Mouse (Mus musculus) kidney, postnatal 4 days (tissue): ENCODE data around the gene Sec14l1.

ENCODE experiments used
- DNase-seq, 2 experiments: peaks; one replicate each; pipeline ENCODE4 v3.0.0; 2021; ENCODE audit warnings: mixed read lengths in 2 of 2

Sec14l1 gene

DNA sequence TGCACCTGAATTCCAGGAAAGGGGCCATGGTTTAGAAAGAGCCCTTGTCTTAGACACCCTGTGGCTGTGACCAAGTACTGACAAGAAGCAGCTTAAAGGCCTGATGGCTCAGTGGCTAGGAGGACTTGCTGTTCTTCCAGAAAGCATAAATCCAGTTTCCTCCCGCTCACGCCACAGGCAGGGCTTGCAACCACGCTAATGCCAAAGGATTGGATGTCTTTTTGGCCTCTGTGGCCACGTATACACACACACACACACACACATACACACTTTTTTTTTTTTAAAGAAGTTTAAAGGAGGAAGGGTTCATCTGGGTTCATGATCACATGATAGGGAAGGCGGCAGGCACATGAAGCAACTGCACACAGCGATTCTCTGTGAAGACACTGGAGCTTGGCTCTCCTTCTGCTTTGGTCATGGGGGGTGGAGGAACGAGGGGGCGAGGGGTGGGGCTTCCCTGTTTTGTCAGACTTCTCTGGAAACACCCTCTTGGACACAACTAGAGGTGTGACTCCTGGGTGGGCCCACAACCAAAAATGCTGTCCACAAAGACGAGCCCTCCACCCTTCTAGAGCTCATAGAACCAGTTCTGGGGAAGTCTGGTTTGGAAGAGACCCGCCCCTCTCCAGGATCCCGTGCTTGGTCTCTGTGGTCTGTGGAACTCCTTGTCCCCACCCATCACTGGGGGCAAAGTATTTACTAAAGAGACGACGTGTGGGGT, 26.5 kb upstream of the Sec14l1 start:
- no peak for DNase-seq

DNA sequence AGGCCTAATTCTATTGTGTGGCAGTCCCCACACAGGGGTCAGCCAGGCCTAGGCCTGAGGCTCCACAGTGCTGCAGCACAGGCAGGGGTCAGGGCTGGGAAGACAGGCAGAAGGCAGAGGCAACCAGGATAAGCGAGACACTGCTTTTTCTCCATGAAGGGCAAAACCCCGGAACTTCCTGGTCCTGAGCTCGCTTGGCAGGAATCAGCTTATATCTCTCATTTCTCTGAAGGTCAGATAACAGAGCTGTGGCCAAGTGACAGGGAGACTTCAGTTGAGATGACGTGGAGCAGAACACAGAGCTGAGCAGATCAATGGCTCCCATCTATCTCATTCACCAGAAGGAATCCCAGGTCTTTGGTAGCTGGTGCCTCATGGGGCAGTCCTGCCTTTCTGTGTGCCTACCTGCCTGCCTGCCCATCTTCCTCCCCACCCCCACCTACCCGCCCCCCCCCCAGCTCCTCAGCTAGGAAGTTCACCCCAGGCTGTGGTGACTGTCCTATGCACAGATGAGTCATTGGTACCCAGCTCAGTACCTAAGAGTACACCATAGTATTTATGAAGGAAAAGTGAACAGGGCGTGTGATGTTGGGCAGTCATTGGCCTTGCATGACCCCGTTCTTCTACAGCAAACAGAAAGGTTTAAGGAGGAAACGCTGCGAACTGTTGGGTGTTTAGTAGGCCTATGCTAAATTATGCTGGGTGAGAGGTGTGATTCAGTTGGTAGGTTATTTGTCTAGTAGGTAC, 25.1 kb upstream of the Sec14l1 start:
- no peak for DNase-seq

DNA sequence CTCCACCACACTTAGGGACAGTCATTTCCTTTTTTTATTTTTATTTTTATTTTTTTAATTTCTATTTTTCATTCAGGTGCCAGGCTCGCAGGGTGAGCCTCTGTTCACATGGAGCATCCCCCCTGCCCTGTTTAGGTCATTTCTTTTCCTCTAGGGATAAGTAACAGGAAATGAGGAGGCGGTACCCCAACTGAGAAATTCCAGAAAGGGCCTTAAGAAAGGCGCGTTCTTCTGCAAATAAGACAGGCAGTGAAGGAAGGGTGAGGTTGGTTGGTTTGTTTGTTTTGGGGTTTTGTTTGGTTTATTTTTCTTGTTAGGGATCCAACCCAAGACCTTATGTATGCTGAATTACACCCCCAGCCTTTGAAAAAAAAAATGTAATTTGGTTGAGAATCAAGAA, 23.6 kb upstream of the Sec14l1 start:
- DNase-seq, result no peak

DNA sequence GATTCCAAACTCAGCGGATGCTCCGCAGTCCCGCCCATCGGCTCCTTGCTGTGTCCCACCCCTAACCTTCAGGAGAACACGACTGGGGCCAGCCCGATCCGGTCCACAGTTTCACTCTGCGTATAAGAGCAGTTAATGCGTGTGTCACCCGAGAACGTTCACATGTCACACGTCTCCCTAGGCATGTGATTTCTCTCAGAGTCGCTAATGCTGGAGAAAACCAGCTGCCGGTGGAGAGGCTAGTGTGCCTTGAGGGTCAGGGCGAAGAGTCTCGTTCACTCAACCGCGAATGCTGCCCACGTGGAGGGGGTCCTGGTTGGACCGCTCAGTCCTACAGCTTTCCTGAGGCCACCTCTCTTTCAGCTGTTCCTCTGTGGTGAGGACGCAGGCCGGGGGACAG, 23.1 kb upstream of the Sec14l1 start:
- DNase-seq, result peak; percentile 67 to 79

DNA sequence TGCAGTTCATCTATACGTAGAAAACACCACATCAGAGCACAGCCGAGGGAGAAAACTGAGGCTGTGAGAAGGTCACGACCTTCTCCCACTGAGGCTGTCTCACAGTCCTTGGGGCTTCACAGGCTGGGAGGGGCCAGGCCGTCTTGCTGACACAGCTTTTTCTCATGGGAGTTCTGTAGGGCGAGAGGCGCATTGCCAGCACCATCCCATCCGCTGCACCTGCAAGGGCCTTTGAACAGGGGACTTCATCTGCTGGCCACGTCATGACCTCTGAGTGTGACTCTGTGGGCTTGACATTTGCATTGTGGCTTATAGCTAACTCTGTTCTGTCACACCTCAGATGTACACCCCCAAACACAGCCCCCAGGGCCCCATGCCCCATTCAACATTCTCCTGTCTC, 22.3 kb upstream of the Sec14l1 start:
- peak; percentile 42 to 52 for DNase-seq

DNA sequence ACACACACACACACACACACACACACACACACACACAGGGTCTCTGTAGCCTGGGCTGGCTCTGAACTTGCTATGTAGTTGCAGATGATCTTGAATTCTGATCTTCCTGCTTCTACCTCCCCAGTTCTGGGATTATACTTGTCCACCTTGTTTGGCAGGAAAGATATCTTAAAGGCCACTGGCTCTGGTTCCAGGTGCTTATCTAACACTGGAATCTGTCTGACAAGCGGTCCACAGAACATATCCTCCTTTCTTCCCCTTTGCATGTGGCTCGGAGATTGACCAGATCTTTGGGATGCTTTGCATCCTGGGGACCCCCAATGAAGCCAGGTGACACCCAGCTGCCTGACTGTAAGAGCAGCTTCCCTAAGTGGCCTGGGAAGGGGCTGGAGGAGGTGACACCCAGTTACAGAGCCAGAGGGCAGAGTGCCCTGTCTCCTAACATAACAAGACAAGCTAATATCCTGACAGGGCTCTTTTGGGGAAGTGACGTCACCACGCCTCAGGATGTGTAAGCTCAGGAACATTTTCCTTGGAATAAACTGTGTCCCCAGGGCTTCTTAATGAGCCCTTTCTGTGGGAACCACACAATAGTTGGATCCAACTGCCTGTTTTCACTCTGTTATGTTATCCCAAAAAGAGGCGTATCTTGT, 20.9 kb upstream of the Sec14l1 start:
- peak in 1 of 2 experiments; percentile 51 for DNase-seq

DNA sequence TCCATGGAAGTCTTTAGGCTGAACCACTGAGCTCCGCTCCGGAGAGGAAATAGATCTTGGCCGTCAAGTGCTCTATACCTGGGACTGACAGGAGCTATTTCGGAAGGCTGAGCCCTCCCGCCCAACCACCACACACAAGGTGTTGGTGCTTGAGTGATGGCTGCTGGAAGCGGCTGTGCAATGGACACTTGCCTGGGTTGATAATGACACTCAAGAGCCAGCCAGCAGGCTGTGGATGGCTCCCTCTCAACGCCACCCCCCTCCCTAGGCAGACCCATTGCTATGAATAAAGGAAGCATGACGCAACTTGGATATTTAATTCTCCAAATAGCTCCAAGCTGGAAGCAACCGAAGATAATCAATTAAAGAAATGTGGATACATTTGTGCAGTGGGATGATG, 20.3 kb upstream of the Sec14l1 start:
- no peak for DNase-seq

DNA sequence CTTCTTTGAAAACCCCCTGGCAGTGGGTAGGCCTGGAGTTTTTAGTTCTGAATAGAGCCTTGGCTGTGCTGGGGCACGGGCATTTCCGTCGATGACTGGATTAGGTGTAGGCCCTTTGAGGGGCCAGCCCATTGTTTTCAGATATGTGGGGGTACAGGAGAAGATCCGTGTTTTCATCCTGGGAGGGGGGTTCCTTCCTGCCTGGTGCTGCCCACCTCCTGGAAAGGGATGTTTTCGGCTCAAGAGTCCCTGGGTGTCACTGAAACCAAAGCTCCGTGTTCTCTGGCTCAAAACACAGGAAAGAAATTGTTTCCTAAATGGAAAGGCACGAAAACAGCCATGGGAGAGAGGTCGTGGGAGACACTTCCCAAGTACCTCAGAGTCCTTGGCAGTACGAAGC, 17.9 kb upstream of the Sec14l1 start:
- DNase-seq, result no peak

DNA sequence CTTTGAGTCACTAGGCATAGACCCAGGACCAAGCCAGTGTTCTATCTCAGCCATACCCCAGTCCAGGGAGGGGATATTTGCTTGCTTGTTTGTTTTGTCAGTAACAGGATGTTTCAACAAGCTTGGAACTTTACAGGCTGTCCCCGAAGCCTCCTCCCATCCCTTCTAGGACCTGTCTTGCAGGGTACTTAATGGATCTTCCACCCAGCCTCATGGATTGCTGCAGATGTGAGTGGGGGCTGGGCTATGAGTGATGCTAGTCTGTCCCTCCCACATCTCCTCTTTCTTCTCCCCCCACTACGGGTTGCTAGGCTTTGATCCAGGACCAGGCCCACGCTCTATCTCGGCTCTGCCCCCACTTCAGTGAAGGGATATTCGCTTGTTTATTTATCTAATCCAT, 16.8 kb upstream of the Sec14l1 start:
- DNase-seq, result peak; percentile 38 to 59

DNA sequence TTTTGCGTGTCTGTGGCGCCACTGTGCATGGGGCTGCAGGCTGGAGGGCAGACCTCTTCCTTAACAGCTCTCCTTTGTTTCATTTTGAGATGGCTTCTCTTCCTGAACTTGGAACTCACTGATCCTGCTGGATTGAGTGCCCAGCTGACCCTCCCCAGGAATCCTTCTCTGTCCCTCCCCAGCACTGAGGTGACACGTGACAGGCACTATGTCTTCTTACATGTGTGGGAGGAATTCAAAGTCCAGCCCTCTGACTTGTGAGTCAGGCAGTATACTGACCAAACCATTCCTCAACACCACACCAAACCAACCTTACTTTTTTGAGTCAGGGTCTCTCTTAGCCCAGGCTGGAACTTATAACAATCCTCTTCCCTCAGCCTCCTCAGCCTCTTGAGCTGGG, 16.2 kb upstream of the Sec14l1 start:
- no peak for DNase-seq

DNA sequence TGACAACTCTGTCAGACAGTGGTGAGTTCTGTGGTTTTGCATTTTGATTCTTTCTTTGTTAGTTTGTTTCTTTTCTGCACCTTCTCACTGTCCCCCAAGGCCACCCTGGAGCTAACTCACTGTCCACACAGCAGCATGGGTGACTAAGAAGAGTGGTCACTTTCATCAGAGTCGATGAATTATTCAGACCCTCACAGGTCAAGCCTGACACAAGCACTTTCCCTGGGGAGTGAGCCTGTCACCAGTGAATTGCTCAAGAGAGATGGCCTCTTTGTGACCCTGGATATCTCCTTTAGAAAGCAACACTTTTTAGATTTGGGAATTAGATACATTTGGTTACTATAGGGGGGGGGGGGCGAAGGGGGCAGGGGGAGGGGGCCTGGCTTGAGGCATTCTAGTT, 15.6 kb upstream of the Sec14l1 start:
- DNase-seq, result no peak

DNA sequence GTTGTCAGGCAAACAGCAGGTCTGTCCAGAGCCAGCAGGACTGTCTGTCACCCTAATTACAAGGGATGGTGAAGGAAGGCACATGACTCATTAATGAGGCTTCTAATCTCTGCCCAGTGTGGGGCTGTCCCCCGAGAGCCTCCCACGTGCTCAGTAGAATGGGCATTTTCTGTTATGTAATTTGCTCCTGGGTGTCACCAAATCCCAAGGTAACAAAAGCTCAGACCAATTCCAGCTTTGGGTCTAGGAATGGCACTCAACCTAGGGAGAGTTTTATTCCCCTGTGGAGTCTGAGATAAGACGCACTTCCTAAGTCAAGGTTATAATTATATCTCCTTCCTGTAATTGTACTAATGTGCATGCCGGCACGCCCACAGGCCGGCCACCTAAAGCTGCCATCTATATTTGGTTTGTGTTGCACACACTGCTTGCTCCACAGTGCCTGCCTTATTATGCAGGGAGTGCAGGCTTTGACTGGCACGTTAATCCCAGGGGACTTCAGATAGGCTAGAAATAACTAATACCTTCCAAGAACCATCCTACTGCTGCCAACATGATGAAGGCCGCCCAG, 13.5 kb upstream of the Sec14l1 start:
- peak in 1 of 2 experiments; percentile 58 for DNase-seq

DNA sequence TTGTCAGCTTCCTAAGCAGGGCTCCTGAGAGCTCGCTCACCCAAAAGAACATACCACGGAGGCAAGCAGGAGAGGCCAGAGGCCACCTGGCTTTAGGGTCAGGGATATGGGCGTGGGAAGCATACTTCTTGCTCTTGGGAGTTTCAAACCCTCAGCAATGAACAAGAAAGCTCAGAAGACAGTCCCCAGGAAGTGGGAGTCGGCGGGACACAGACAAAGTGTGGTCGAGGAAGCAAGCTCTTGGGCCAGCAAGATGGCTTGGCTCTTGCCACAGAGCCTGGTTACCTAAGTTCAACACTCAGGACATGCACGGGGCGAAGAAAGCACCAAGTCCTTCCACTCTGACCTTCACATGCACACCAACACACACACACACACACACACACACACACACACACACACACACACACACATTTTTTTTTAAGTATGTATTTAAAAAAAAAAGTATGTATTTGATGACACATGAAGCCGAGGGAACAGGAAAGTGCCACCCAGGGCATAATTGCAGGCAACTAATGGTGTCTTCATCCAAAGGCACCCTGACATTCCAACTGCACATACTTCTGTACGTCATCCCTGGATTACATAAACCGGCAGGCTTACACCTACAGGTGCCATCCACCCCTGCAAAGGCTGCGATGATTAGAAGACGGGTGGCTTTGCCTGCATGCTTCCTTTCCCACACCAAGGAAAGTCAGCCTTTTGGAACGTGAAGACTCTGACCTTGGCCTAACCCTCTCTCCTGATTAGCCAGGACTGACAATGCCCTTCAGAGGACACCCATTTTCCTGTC, 12.8 kb upstream of the Sec14l1 start:
- DNase-seq, result no peak

DNA sequence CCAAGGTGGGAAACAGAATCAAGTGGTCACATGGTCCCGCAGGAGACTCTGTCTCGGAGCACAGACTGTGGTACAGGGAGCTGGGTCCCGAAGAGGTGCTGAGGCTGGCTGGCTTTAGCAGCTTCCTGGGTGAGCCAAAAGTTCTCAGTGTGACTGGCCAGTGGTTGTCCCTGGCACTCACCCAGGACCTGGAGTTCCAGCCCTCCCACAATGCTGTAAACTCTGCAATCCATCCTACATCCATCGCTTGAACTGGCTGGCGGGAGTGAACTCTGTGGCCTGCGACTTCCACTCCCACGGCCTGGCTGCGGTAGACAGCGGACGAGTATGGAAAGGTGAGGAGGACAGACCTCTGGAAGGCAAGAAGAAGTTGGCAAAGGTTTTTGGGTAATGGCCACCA, 11.4 kb upstream of the Sec14l1 start:
- DNase-seq, result peak in 1 of 2 experiments; percentile 70

DNA sequence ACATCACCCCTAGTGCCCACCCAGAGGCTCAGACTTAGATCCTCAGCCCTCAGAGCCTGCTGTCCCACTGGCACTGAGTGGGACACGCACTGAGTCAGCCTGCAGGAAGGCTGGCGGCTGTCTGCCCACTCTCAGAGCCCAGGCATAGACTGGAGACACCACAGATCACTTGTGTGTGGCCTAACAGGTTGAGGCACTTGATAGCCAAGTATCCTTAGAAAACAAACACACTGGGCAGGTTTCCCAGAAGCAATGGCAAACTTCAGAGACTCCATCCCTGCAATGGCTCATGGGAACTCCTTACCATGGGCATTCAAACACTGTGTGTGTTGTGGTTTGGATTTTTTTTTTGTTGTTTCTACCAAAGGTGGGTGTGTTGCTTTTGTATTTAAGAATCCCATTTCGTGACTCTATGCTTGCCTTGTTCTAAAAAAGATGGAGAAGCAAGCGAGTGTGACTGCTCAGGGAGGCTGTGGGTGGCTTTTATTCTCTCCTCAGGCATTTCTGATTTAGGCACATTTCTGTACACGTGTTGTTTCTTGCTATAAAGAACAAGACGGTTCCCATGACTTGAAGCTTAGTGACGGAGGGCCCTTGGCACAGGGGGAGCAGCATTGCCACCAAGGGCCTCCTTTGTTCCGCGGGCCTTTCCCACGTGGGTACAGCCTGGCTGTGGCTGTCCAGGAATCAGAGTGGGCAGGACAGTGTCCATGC, 10.8 kb upstream of the Sec14l1 start:
- no peak for DNase-seq

DNA sequence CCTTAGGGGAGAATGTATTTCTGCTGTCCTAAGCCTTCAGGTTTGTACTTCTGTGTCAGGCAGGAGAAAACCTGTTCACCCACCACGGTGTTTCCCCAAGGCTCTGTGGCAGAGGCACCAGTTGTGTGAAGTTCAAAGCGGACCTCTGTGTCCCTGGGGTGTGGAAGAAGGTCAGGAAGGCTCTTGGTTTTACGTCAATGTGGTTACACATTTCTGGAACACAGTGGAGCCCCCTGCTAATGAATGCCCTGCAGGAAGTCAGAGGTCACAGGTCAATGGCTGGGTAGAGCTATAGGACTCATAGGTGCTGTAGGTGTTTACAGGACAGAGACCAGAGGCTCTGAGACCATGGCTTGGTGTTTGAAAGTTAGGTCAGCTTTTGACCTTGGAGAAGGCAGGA, 9.7 kb upstream of the Sec14l1 start:
- no peak for DNase-seq

DNA sequence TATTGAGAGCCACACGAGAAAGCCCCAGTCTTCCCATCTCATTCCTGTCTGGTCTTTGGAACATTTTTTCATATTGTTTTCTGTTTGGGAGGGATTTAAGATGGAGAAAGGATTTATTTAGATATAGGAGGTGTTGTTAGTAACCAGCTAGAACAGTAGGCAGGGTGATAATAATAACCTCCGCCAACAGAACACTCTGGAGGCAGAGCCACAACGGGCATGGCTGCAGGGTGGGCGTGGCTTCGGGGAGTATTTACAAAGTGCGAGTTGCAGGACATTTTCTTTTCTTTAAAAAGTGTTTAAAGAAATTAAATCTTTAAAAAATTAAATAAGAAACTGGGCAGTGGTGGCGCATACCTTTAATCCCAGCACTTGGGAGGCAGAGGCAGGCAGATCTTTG, 9.1 kb upstream of the Sec14l1 start:
- no peak for DNase-seq

DNA sequence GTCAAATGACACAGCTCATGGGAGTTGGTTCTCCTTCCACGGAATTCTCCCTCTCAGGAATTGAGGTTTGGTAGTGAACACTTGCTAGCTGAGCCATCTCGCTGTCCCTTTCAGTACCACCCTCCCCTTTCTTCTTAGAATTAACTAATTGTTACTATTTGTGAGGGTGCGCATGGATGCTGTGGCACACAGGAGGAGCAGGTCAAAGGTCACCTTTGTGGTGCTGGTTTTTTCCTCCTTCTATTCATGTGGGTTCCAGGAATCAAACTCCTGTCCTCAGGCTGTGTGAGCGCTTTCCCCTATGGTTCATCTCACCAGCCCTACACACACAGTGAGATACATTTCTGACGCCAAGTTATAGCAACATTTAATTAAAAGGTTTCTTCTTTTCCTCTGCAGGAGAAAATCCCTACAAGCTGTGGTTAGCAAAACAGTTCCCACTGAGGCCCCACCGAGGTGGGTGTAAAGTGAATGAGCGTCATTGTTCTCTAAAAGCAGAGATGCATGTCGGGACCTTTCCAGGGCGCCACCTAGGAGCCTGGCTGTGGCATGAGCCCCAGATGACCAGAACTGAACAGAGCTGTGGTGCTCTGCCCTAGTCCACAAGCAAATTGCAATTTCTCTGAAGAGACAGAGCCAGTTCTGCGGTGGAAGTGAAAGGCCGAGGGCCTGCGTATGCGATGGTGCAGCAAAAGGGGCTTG, 8.2 kb upstream of the Sec14l1 start:
- no peak for DNase-seq

DNA sequence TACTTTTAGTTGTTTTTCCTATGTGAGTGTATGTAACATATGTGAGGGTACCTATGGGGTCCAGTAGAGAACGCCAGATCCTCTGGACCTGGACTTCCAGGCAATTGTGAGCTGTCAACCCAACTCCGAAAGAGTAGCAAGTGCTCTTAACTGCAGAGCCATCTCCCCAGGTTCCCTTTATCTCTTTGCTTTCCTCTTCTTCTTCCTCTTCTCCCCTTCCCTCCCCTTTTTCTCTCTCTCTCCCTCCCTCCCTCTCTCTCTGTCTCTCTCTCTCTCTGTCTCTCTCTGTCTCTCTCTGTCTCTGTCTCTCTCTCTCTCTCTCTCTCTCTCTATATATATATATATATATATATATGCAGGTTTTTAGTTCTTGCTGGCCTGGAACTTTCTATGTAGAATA, 7.1 kb upstream of the Sec14l1 start:
- no peak for DNase-seq

DNA sequence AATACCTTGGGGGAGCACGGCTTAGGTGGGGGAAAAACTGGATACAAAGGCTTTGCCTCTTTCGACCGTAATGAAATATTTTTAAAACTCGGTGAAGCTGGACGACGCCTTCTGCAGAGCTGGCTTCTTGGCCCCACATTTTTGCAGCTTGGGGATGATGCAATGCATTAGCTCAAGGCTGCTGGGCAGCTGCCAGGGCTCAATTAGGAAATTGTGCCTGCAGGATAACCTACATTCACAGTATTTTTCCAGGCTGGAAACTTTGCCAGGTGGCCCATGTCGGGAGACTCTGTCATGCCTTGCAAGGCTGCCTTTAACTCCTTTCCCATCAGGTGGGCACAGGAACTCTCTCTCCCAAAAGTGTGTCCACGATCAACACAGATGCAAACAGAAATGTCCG, 6.4 kb upstream of the Sec14l1 start:
- DNase-seq, result peak; percentile 83 to 89

DNA sequence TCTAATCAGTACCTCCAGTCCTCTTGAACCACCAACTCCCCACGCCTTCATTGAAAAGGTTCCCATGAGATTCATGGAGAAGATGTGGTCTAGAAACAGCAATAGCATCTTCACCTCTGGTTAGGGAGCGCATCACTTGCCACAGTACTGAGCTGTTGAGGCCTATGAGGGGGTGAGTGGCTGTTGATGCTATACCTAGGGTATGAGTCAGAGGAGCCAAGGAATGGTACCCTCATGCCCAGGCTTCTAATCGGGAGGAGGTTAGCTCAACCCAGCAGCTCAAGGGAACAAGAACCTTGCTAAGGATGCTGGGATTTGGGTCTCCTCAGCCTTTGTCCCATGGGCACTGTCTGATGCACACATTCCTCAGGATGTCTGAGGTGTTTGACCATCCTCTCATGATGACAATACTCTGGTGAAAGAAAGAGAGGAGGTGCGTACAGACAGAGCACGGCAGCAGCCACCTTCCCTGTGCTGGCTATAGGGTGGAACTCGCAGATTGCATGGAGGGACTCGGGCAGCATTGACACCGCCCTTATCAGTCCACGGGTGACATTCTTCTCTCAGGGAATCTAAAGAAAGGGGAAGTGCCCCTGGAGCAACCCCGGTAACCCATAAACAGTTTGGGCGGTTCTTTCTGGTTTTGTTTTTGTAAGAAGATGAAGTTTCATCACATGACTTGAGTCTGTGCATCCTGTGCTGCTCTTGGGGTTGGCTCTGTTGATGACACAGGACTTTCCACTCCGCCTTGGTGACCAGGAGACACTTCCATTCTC, 5.6 kb upstream of the Sec14l1 start:
- no peak for DNase-seq
